Mouse (Mus musculus) stomach, postnatal 0 days (tissue): Measurements from ENCODE around the gene Slco1b2. TPM values are rescaled to one million over a fixed set of nuclear protein-coding genes. Genes with fewer than 3 reads are reported as not detected.
A peak's percentile ranks its signal among the peaks of the same experiment; 100 is the strongest.

Source experiments
- ATAC-seq: fragments of 200-750 bp; cut with Nextera tagmentation; 2 replicates; pipeline ENCODE4 v1.8.0; 2017; ENCODE audit not compliant: low FRiP score, low TSS enrichment
- DNase-seq: peaks from one replicate; pipeline ENCODE4 v3.0.0-alpha.2; 2016; ENCODE audit warnings: low spot score
- H3K27ac ChIP-seq: fragments of 300-500 bp; sonication (generic); replicated peaks from 2 replicates; pipeline ENCODE4 v1.5.1; 2014; ENCODE audit warnings: mild to moderate bottlenecking, control low read depth
- H3K27me3 ChIP-seq: fragments of 300-500 bp; sonication (generic); 2 replicates; pipeline ENCODE4 v1.6.1; 2014; ENCODE audit warnings: low read length; ENCODE audit not compliant: control insufficient read depth, insufficient read depth
- H3K36me3 ChIP-seq: fragments of 300-500 bp; sonication (generic); 2 replicates; pipeline ENCODE4 v1.6.1; 2014; ENCODE audit warnings: low read length, mixed read lengths; ENCODE audit not compliant: control insufficient read depth, insufficient read depth
- H3K4me1 ChIP-seq: fragments of 300-500 bp; sonication (generic); replicated peaks from 2 replicates; pipeline ENCODE4 v1.6.1; 2014; ENCODE audit warnings: antibody characterized with exemption; ENCODE audit not compliant: control insufficient read depth, insufficient read depth
- H3K4me2 ChIP-seq: fragments of 300-500 bp; sonication (generic); replicated peaks from 2 replicates; pipeline ENCODE4 v1.6.1; 2014; ENCODE audit warnings: low read depth, mild to moderate bottlenecking, control low read depth, moderate library complexity
- H3K4me3 ChIP-seq: fragments of 300-500 bp; sonication (generic); 2 replicates; pipeline ENCODE4 v1.5.1; 2014; ENCODE audit warnings: low read depth, low read length, control low read depth
- H3K9ac ChIP-seq: fragments of 300-500 bp; sonication (generic); 2 replicates; pipeline ENCODE4 v1.6.1; 2014; ENCODE audit warnings: mild to moderate bottlenecking, low read length, control low read depth, mixed read lengths
- H3K9me3 ChIP-seq: fragments of 300-500 bp; sonication (generic); 2 replicates; pipeline ENCODE4 v1.6.1; 2016; ENCODE audit warnings: low read length; ENCODE audit not compliant: control insufficient read depth
- CTCF ChIP-seq: IDR thresholded peaks from 2 replicates; pipeline ENCODE4 v1.5.1; 2016; ENCODE audit warnings: antibody characterized with exemption, low read depth, mild to moderate bottlenecking, moderate library complexity
- EP300 ChIP-seq: optimal IDR thresholded peaks from 2 replicates; pipeline ENCODE3; 2016; ENCODE audit warnings: antibody characterized with exemption
- WGBS: fragments of 180-500 bp; shearing (Covaris S2); extraction: QIAGEN DNeasy Blood & Tissue Kit; methylation state at CpG from one replicate; pipeline ENCODE4 v1.1.7; 2014; 5-methylcytosine and 5-hydroxymethylcytosine counted together
- polyA plus RNA-seq: library from polyadenylated mRNA; unstranded; fragments of >200 nt; fragmentation: Nextera tagmentation; extraction: Ambion mirVana; gene quantifications from 2 replicates; pipeline ENCODE4 v1.2.1, GENCODE M21; 2015

Slco1b2 gene
- polyA plus RNA-seq, 1 experiment from 2014 or later, result 0.19 TPM

GRCm38 (mm10) chr6:141600940-141601339, 28.4 kb upstream of the Slco1b2 start:
- Histone ChIP-seq H3K4me3 (no peak overlapping the region), H3K36me3 (no peaks in the 10 kb centered on the region), H3K4me1 (no peaks in the 10 kb centered on the region), H3K9ac (no peak overlapping the region), H3K9me3 (no peaks in the 10 kb centered on the region), H3K27me3 (no peaks in the 10 kb centered on the region), H3K27ac (no peak overlapping the region), H3K4me2 (no peak overlapping the region)
- ATAC-seq (no peak), DNase-seq (no peak)
- TF ChIP-seq CTCF (no peak), EP300 (no peak)
- 71% methylated on average over 9 of the region's 9 CpGs for WGBS

- H3K4me1 ChIP-seq, result no peaks in the 10 kb centered on the region
- ATAC-seq, result peak; percentile 71; the same call in 1 of the 2 replicates
- WGBS, result 57% methylated on average over 2 of the region's 2 CpGs
Observed at GRCm38 (mm10) chr6:141610702-141611260, 18.5 kb upstream of the Slco1b2 start.

GRCm38 (mm10) chr6:141614017-141614416, 15.3 kb upstream of the Slco1b2 start:
- TF ChIP-seq CTCF (no peak), EP300 (no peak)
- H3K9ac ChIP-seq, result no peak overlapping the region
- no peaks in the 10 kb centered on the region for H3K4me1 ChIP-seq
- no peak overlapping the region for H3K4me2 ChIP-seq
- DNase-seq (no peak), ATAC-seq (no peak)
- H3K9me3 ChIP-seq, result no peaks in the 10 kb centered on the region
- no peak overlapping the region for H3K27ac ChIP-seq
- H3K36me3 ChIP-seq, result no peaks in the 10 kb centered on the region
- no peak overlapping the region for H3K4me3 ChIP-seq
- no peaks in the 10 kb centered on the region for H3K27me3 ChIP-seq

More at GRCm38 (mm10) chr6:141610702-141611260, 18.5 kb upstream of the Slco1b2 start:
- peak; percentile 14 for DNase-seq
- H3K36me3 ChIP-seq, result no peaks in the 10 kb centered on the region
- H3K9me3 ChIP-seq, result no peaks in the 10 kb centered on the region
- TF ChIP-seq CTCF (no peak), EP300 (no peak)
- H3K27ac ChIP-seq, result no peak overlapping the region
- H3K9ac ChIP-seq, result no peak overlapping the region
- H3K27me3 ChIP-seq, result no peaks in the 10 kb centered on the region
- no peak overlapping the region for H3K4me3 ChIP-seq
- no peak overlapping the region for H3K4me2 ChIP-seq

GRCm38 (mm10) chr6:141615348-141615747, 14.0 kb upstream of the Slco1b2 start:
- Histone ChIP-seq H3K4me1 (no peaks in the 10 kb centered on the region), H3K9ac (no peak overlapping the region), H3K4me3 (no peak overlapping the region), H3K27me3 (no peaks in the 10 kb centered on the region), H3K36me3 (no peaks in the 10 kb centered on the region), H3K9me3 (no peaks in the 10 kb centered on the region), H3K4me2 (no peak overlapping the region), H3K27ac (no peak overlapping the region)
- TF ChIP-seq CTCF (no peak), EP300 (no peak)
- DNase-seq (no peak), ATAC-seq (no peak)
- WGBS, result 77% methylated on average over 3 of the region's 3 CpGs

- Histone ChIP-seq H3K36me3 (no peaks in the 10 kb centered on the region), H3K9me3 (no peaks in the 10 kb centered on the region), H3K27me3 (no peaks in the 10 kb centered on the region), H3K4me3 (no peak overlapping the region), H3K9ac (no peak overlapping the region), H3K4me2 (no peak overlapping the region), H3K27ac (no peak overlapping the region), H3K4me1 (no peaks in the 10 kb centered on the region)
- DNase-seq (peak; percentile 14), ATAC-seq (no peak)
- TF ChIP-seq CTCF, result no peak
- TF ChIP-seq EP300, result no peak
- 79% methylated on average over 6 of the region's 6 CpGs for WGBS
Observed at GRCm38 (mm10) chr6:141632935-141633334, 3.6 kb downstream of the Slco1b2 start.

GRCm38 (mm10) chr6:141635250-141635649, 5.9 kb downstream of the Slco1b2 start:
- Histone ChIP-seq H3K4me2 (no peak overlapping the region), H3K4me1 (no peaks in the 10 kb centered on the region), H3K9ac (no peak overlapping the region), H3K36me3 (no peaks in the 10 kb centered on the region), H3K27ac (no peak overlapping the region), H3K27me3 (no peaks in the 10 kb centered on the region), H3K9me3 (no peaks in the 10 kb centered on the region), H3K4me3 (no peak overlapping the region)
- TF ChIP-seq CTCF, result no peak
- TF ChIP-seq EP300, result no peak
- 39% methylated on average over 2 of the region's 2 CpGs for WGBS
- ATAC-seq, result no peak
- DNase-seq, result no peak
